Mouse (Mus musculus) retina, postnatal 1 day (tissue): ENCODE data around the gene Tulp1.
"Not testable (repeated sequence)": the region's sequence is repeated elsewhere in the genome, so short reads cannot be mapped to it uniquely, and the experiment has no call there.

Experiments
- DNase-seq: peaks from one replicate; pipeline ENCODE4 v3.0.0-alpha.2; 2012

Gene Tulp1

DNA sequence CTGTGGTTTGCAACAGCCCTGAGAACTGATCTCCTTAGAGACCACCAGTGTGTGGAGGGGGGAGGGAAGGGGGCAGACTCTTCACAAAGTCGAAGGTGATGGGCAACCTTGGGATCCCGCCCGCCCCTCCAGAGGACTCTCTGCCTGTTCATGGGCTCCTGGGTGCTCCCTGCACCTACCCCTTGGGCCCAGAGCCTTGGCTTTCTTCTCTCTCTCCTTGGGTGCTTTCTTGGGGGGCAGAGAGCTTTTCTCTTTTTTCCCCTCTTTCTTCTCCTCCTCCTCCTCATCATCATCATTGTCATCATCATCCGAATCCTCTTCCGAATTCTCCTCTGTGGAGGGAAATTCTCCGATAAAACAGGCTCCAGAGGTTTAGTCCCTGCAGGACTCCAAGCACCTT lies 1.5 kb downstream of the Tulp1 start:
- DNase-seq: no peak

- DNase-seq: no peak
Measured at GRCm38 (mm10) chr17:28362653-28363292, 2.2 kb downstream of the Tulp1 start.

GRCm38 (mm10) chr17:28361921-28362652 lies 2.9 kb downstream of the Tulp1 start:
- DNase-seq: peak; percentile 46

DNA sequence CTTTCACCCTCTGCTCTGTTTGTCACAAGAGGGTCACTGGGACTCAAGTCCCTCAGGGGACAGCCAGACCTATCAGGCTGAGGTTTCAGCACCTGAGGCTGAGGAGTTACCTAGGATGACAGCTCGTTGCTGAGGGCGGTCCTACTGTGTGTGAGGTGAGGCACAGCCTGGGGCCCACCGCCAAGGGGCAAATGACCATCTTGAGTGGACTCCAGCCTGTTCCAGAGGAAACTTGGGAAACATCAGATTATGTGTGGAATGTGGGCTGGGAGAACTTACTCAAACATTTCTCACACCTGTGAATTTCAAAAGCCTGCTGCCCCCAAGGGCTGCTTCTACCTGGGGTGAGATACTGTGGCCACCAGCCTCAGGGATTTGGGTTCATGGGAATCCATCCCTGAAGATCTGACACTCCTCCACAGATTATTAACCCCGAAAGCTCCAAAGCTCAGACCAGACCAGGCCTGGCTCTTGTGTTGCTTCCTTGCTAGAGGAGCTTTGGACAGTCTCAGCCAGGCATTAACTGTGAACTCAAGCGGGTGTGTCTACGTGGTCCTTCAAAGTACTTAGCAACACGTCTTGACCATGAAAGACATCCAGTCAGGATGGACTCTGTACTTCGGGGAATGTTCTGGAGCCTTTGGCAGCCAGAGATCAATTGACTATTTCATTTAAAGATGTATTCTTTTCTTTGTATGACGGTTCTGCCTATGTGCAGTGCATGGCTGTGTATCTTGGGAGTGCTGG lies 4.3 kb downstream of the Tulp1 start:
- DNase-seq: no peak

- DNase-seq: not testable (repeated sequence)
Measured at GRCm38 (mm10) chr17:28358576-28359261, 6.3 kb downstream of the Tulp1 start.

- no peak for DNase-seq
Measured at GRCm38 (mm10) chr17:28355871-28356270, 9.2 kb downstream of the Tulp1 start.

- no peak for DNase-seq
Measured at GRCm38 (mm10) chr17:28352018-28352417, 13.0 kb downstream of the Tulp1 start.

- peak; percentile 58 for DNase-seq
Measured at GRCm38 (mm10) chr17:28351353-28351890, 13.6 kb downstream of the Tulp1 start.

DNA sequence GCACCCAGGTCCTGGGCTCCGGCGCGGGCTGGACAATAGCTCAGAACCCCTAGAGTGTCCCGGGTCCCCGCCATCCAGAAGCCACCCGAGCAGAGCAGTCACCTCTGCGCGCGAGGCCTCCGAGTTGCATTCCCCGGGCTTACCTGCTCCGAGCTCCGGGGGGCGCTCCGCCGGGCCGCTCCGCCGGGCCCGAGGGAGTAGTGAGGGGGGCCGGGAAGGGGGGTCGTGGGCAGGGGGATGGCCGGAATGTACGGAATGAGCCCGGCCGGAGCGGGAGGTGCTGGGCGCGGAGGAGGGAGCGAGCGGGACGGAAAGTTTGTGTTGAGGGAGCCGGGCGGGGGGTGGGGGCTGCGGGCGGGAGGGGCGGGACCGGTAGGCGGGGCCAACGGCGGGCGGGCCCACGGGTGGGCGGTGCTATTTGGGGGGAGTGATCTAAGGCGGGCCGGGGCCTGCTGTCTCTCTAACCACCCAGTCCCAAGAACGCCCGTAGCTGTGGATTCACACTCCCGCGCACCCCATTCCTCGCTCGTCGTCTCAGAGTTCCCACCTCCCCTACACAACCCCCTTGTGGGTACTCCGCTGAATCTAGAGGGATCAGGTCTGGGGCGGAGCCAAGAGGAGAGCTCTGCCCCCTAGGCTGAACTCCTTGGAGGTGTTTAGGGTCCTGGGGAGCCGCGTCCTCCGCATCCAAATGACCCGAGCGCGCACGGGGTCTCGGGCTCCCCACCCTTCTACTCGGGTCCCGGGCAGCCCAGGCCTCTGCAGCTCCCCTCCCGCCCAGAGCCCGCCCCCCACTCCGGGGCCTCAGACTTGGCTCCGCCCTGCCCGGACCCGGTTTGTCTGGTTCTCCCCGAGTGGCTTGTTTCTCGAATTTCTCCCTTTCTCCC lies 14.3 kb downstream of the Tulp1 start, which contains the start of gene Tead3:
Gene Tead3 (minus strand): TSS at position 352 of the 887 bp plus-strand sequence.
- DNase-seq: peak; percentile 85

DNA sequence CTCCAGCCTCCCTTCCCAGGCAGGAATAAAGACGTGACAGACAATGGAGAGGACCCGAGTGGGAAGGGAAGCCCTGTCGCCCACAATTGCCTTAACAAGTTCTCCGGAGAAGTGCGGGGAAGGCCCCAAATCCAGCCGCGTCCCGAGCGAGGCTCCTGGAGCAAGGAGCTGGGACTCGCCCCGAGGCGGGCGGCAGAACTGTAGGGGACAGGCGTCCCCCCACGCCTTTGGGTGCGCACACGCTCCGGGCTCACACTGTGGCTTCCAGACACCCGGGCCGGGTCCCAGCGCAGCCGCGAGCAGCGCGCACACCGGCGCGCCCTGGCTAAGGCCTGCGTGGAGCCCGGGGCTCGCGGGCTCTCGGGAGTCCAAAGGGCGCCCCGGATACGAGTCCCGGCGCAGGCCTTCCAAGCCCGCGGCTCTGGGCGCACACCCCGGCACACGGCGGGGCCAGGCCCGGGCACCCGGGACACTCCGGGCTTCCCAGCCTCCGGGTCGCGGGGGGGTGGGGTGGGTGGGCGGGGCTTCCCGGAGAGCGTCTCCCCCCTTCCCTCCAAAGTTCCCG lies 15.0 kb downstream of the Tulp1 start:
- DNase-seq: no peak

- peak; percentile 32 for DNase-seq
Measured at GRCm38 (mm10) chr17:28349264-28349880, 15.7 kb downstream of the Tulp1 start.

- no peak for DNase-seq
Measured at GRCm38 (mm10) chr17:28348211-28348610, 16.8 kb downstream of the Tulp1 start.

GRCm38 (mm10) chr17:28347327-28347726 lies 17.7 kb downstream of the Tulp1 start:
- DNase-seq: no peak

GRCm38 (mm10) chr17:28345882-28346281 lies 19.1 kb downstream of the Tulp1 start:
- no peak for DNase-seq

- DNase-seq: no peak
Measured at GRCm38 (mm10) chr17:28345271-28345721, 19.7 kb downstream of the Tulp1 start.

- no peak for DNase-seq
Measured at GRCm38 (mm10) chr17:28344670-28345069, 20.4 kb downstream of the Tulp1 start.

GRCm38 (mm10) chr17:28344050-28344607 lies 20.9 kb downstream of the Tulp1 start:
- no peak for DNase-seq

DNA sequence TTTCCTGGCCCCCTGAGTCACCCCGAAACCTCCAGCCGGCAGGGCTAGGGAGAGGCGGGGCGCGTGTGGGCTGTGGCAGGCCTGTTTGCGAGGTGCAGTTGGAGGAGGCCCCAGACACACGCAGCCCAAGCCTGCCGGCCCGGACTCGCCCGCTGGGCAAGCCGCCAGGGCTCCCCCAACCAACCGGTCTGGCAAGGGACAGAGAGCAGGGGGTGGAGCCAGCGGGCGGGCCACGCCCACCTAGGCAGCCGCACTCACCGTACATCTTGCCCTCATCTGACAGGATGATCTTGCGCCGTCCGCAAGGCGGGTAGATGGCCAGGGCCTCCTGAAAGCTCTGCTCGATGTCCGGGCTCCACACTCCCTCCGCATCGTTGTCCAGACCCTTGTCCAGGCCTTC lies 23.9 kb downstream of the Tulp1 start:
- peak; percentile 93 for DNase-seq

DNA sequence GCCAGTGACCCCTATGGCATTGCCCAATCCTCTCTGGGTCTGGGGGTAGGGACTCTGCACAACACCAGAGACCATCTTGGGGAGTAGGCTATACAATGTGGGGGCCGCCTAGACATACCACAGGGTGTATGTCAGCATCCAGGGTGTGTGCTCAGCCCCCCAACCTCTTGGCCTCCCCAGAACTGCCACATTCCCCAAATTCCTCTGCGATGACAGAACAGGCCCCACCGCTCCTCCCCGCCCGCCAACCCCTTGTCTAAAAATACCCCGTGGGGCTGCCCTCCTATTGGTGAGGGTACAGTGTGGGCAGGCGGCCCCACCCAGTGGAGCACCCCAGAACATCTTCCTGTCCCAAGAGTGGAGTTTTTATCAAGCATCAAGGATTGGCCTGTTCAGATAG lies 24.4 kb downstream of the Tulp1 start:
- DNase-seq: no peak

DNA sequence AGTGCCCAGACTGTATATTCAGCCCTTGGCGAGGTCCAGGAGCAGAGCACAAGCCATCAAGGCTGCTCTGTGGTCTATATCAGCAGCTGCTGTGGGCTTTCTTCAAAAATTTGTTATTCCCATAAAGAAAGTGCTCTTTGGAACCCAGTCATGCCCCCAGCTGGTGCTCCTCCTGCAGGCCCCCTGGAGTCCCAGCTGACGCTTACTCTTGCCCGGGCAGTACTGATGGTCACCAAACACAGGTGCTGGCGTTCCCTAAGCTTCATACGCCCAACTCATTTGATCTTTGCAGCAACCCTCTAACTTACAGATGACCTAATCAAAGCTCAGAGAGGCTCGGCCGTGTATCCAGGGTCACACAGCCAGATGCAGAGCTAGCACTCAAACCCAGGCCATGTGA lies 27.5 kb downstream of the Tulp1 start:
- no peak for DNase-seq

GRCm38 (mm10) chr17:28335267-28335666 lies 29.8 kb downstream of the Tulp1 start:
- DNase-seq: no peak
